Mouse (Mus musculus) A20 (cell line): ENCODE data around the gene Nrg3.

Experiments used
- DNase-seq: peaks from one replicate; pipeline ENCODE4 v3.0.0-alpha.2; 2011; ENCODE audit warnings: low read depth, low spot score

The Nrg3 gene

DNA sequence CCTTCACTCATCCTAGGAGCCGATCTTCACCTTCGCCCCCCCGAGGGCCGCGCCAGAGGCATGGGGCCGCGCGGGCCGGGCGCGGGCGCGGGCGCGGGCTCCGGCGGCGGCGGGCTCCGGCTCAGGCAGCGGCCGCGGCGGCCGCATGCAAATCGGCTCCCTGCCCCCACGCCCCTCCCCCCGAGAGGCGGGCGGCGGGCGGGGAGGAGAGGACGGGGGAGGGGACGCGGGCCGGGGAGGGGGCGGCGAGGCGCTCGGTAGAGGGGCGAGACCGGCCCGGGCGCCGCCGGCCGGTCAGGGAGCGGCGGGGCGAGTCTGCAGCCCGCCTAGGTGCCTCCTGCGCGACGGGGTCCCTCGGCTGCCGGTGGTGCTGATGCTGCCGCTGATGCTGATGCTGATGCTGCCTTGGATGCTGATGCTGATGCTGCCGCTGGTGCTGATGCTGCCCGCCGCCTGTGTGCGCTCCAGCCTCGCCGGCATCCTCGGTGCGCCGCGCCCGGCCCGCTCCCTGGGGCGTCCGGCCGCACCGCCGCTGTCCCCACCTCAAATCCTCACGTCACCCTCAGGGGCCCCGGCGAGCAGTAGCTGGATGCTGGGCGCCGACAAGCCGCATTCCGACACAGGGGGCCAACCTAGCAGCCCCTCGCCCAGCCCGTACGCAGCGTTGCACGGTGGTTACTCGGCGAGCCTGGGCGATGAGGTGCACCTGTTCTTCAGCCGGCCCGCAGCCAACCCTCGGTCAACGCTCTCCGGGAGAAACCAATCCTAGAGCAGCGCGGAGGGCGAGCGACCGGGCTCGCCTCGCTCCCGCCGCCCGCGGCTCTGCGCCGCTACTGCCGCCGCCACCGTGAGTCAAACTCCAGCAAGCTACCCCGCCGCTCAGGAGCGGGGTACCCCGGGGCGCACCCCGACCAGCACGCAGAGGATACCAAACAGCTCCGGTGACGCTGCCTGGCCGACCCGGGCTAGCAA lies at the start of gene Nrg3:
Nrg3 (minus strand) TSS at position 299 of the 972 bp plus-strand sequence.
- DNase-seq, result no peak

DNA sequence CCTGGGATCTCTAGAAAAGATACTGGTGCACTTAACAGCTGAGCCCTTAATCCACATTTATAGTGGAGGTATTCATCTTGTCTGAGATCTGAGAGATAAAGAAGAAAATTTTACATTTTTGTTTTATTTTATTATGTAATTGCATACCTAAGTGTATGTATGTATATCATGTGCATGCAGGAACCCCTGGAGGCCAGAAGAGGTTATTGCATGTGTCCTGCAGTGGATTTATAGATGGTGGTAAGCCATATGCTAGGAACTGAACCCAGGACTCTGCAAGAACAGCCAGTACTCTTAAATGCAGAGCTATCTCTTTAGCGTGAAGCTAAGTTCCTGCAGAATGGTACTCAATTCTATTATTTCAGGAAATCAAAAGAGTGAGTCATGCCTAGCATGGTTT lies 36.1 kb upstream of the Nrg3 start:
- DNase-seq, result no peak

DNA sequence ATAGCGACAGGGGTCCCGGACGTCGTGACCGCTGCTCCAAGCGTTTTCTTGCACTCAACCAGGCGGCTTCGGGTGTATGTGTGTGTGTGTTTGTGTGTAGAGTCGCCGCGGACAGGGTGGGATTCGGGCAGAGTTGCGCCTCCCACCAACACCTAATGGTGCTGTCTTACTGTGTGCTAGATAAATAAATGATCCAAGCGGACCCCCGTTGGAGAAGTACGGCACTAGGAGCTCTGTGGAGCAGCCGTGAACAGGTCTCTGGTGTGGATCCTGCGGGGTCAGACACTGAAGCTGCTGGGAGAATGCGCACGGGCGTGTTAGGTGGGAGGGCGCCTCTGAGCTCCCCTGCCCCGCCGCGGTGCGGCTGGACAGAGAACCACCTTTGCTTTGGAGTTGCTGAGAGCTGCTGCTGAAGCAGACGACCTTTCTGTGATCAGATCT lies 903 bp upstream of the Nrg3 start:
- DNase-seq, result no peak

DNA sequence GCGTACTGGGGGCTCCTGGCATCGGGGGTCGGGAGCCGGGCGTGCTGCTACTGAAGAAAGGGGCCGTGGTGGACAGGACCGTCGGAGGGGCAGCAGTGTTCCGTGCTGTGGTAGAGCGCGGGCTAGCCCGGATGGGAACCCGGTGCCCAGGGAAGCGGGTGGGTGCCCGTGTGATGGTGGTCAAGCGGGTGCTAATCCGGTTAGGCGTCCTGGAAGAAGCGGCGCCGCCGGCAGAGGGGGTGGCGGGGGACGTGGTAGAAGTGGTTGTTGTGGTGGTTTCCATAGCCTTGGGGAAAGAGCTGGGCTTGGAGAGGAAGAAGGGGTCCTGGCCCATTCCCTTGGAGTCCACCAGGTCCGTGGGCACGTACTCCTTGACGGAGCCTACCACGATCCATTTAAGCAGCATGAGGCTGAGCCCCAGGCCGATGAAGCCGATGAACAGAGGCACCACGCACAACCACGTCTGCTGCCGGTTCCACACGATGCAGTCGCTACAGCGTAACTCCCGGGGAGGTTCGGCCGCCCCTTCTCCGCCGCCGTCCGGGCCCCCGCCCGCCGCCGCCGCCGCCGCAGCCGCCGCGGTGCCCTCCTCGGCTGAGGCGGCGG lies 639 bp downstream of the Nrg3 start:
- DNase-seq, result no peak

DNA sequence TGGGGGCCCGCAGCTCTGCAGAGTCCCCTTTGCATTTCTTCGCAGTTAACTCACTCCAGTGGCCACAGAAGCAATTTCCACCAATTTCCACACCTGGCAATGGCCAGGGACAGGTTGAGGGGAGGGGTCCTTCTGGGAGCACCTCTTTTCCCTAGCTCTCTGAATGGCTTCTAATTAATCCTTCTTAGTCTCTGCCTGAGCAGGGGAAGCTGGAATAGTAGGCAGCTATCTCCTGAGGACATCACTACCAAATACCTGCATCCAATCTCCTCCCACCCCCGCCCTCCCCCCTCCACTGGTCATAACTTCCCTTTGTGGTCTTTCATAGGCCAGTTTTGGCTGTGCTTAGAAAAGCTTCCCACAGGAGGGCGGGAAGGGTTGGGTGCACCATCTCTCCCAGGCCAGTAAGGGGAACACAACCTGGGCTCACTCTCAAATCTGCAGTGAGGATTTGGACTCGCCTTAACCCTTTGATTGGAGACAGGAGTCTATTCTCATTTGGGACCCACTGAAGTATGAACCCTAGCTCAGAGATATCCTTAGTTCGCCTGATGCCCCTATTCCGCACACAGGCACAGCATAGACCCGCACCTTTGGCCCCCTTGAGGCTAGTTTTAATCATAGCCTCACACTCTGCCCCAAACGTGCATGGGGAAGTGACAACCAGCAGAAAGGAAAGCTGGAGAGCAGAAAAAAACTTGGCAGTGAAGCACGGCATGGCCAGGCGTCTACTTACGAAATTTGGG lies 1.5 kb downstream of the Nrg3 start:
- DNase-seq, result no peak

DNA sequence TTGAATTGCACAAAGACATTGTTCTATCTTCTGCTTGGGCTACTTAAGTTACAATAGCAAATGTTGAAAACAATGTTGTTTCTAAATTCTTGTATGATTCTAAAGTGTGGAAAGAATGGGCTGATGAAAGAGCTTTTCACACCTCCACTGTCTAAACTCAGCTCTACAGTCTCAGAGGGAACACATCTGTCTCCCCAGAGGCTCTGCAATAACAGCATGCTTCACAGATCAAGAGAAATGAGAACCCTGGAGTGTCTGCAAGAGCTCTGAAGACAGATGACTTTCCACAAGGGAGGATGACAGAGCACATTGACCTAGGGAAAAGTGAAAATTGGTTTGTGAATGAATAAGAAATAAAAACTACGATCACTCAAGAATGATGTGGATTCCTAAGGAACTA lies 27.4 kb downstream of the Nrg3 start:
- DNase-seq, result no peak

DNA sequence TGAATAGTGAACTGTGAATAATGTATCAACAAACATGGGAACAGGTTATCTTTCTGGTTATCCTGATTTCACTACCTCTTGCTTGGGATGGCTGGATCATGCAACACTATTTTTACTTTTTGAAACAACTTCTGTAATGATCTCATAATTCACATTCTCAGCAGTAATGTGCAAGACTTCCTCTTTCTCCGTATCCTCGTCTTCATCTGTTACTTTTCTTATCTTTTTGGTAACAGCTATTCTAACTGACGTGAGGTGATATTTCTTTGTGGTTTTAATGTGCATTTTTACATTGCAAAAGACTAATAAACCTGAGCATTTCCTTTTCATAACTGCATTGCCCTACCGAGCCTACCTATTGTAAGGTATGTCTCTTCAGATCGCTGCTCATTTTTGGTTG lies 44.4 kb downstream of the Nrg3 start:
- DNase-seq, result no peak

DNA sequence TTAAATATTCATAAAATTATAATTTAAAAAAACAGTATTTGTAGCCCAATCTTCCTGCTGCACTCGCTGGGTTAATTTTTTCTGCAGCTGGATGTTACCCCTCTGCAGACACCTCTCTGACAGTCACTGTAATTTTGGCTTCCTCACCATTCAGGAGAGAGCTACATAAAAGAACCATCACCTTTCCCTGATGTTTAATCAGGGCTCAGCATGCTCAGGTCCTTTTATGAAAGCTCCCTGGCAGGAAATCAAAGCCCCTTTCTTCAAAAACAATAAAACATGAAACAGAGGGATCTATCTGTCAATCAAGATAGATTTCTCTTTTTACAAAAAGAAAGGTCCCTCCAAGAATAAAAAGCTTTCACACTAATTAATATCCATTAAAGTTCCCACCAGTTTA lies 51.0 kb downstream of the Nrg3 start:
- DNase-seq, result no peak

DNA sequence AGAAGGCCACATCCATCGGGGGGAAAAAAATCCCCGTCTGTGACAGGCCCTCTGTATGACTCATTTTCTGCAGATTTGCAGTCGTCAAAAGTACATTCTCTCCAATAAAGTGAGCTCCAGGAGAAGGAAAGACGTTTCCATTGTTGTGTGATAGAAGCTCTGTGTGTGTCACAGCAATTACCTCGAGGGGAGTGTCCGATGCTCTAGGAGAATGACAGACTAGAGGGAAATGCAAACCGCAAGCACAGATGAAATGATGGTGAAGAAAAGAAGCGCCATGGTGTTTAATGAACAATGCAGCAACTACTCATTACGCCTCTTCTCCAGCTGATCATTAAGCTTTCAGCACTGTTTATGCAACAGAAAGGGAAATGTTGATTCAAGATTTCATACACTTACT lies 59.6 kb downstream of the Nrg3 start:
- DNase-seq, result no peak

DNA sequence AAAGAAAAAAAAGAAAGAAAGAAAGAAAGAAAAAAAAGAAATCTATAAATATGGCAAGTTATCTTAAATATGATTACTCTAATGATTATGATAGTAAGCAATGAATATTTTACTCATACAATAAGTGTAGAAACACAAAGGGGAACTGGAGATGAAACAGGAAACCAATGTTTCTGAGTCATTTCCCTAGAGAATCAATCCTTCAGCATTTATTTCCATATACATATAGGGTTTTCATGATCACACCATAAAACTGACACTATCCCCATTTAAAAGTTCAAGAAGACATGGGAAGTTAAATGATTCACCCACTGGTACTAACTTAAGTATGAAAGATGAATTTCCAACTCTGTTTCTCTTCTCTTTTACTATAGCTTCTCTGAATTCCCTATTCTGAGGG lies 86.0 kb downstream of the Nrg3 start:
- DNase-seq, result no peak

DNA sequence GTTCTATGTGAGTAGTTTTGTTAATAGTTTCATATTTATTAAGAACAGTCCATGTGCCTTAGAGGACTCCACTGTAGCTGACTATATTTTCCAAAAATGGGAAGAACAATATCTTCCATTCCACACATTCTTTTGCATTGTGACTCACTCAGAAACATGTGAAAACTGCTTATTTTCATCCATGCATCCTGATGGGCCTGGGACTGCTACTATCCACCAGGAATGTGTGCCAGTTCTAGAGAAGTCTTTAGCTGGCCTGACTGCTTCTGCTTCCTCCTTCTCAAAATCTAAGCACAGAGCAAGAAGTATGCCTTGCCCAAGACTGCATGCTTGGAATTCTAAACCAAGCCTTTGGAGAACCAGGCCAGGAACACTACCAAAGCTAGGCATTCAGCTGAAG lies 91.6 kb downstream of the Nrg3 start:
- DNase-seq, result no peak

DNA sequence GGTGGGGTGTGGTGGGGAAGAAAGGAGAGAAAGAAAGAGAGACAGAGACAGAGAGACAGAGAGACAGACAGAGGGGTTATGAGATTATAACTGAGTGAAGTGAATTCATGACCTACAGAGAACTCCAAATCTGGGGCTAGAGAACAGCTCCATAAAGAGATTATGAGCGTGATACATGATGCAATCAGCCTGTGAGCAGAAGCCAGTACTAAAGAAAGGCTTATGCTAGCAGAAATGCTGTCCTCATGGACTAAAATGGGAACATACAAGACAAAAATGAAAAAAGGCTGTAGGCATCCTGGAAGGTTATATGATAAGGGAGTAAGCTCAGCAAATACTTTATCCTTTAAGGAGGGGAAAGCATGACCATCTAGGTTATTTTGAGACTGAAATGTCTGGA lies 99.7 kb downstream of the Nrg3 start:
- DNase-seq, result no peak

DNA sequence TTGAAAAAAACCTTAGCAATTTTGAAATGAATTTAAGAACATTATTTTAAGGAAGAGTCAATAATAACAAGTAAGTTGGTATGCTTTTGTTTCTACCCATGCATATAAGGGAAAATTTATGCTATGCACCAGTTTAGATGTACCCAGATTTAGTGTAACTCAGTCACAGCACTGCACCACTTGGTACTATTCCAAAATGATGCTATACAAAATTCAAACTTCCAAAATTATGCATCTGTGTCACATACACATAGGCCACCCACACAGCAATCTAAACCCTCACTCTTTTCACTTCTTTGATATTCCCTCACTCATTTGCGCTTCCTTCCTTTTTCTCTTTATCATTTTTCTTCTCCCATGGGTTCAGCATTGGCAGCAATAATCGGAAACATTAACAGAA lies 116.6 kb downstream of the Nrg3 start:
- DNase-seq, result no peak

DNA sequence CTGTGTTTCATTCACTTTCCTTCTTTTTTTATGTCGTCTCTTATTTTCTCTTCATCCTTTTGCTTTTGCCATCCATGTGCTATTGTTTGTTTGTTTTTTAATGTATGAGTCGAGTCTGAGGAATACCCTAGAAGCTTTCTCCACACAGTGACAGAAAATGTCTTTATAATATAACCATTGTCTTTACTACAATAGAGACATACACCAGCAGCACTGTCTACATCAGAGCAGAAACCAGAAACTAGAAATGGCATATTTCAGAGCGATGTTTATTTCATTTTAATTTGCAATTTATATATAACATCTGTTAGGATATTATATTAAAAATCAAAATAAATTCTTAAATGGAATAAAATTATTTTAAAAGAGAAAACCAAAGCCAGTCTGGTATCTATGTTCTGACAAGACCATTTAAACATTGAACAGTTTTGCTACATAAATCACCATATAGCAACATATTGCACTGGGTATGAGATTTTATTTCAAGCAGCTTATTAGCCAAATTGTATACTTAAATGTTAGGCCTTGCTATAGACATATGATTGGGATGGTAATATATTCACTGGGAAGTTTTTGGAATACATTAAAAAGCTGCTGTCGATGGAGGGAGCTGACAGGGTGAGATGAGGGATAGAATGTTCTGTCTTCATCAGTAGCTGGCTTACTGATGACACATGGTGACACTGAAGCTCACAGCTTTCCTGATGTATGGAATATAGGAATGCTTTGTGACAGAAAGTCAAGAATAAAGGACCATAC lies 120.7 kb downstream of the Nrg3 start:
- no peak for DNase-seq

DNA sequence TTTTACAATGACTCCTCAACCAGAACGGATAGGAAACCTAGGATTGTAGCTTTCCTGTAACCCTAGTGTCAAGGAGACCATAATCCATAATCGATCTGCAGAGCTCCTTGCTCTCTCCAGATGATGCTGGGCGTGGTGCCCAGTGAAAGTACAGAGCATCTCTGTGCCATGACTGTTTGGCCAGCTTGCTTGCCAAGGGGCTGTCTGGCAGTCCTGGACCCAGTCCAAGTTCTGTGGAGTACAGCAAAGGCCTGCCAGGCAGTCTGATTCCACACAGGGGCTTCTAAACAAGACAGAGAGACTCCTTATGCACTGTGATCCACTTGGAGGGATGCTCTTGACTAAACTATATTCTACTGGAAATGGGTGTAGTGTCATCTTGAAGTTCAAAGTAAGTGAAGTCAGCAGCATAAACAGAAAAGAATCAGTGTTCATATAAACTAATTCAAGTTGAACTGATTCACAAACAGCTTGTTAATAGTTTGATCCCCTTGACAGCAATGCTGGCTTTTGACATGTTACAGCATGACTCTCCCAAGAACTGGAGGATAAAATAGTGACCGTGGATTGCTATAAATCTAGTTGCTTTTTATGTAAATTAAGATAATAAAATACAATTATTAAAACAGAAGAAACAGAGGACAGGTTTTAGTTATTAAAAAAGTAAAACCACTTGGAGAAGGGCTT lies 155.3 kb downstream of the Nrg3 start:
- no peak for DNase-seq

DNA sequence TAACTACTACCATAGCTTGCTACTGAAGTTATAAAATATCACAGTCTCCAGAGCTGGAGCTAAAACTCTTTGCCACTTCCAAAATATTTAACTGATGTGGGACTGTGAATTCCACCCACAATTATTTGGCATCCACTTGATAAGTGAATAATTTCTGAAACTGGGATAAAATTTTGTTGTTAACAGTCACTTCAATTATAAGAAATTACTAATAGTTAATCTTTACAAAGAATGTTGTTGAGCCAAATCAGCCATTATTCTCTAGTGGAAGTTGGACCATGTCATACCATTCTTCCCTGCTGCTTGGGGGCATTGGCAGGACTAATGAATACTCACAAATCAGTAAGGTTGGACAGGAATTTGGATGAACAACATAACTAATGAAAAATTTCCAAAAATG lies 158.8 kb downstream of the Nrg3 start:
- no peak for DNase-seq

DNA sequence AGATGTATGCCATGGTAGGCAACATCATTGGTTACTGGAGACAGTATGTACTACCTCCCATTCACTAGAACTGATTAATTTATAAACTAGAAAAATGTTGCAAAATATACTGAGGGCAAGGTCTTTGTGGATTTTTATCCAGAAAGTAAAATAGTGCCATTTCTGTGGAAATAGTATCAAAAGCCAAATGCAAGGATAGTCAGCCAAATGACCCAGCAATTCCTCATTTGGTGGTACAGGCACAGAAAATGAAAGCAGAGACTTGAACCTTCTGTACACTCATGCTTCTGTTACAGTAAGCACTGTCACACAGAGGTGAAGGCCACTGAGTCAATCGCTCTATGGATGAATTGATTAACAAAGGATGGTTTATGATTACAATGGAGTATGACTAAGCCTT lies 207.8 kb downstream of the Nrg3 start:
- no peak for DNase-seq

DNA sequence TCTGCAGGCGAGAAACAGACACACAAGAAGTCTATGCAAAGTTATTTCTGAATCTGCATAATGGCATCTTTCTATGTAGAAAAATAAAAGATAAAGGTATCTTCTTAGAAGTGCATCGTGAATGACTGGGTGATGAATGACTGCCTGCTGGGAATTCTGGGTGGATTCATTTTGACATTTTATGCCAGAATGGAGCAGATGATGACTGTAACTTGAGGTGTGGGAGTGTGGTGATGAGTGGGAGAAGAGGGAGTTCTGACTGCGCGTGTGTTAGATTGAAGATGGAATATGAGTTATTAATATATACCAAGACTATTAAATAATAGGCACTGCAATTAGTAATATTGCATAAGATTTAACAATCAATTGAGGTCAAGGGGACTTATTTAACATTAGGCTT lies 208.5 kb downstream of the Nrg3 start:
- DNase-seq, result no peak

DNA sequence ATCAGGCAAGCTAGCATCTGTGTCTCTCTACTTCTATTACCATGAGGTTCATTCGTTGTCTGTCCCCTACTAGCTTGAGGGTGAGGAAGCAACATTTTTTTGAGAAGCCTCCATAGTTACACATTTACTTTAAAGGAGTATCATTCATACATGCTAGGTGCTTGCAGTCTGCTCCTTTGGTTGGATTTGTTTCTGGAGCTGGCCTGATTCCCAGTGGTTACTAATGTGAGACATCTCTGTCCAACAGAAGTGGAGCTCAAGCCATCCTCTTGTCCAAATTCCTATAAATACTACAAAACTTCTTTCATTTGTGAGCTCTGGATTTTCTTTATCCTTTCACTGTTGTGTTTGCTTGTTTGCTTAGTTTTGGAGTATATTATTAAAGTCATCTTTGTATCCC lies 211.9 kb downstream of the Nrg3 start:
- DNase-seq, result no peak

DNA sequence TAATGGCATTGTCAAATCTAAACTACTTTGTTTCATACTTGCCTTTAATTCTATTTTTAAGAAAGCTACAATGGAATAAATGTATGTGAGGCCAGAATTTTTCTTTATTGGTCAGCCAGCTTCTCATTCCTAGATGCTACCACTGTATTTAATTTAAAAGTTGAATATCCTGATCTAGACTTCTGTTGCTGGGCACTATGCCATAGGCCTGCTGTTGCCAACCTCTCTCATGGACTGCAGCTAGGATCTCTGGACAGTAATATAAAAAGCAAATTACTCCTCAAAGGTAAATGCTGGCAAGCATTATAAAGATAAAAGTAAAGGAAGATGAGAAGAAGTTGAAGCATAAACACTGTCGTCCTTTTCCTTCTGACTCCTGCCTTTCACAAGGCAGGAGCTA lies 217.5 kb downstream of the Nrg3 start:
- no peak for DNase-seq

DNA sequence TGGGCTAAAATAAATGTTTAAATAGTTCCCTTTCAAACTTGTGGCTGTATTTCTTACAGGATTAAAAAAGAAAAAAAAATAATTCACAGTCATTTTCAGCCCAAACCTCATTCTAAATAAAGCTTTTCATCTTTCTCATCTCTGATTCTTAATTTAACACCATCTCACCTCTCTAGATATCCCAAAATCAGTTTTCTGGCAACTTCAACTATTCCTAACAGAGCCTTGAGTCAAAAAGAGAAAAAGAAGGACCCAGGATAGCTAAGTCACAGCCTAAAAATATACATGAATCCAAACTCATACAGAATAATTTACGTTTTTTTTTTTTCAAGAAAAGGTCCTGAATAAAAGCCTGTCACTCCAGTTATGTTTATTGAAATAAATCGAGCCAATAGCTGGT lies 232.6 kb downstream of the Nrg3 start:
- DNase-seq, result no peak
